Mouse (Mus musculus) gastrocnemius, adult 18-20 months (tissue): ENCODE measurements around the gene Gm867. TPM values are rescaled to one million over a fixed set of nuclear protein-coding genes. Genes with fewer than 3 reads are reported as not detected.

Source experiments
- DNase-seq: peaks from one replicate; pipeline ENCODE4 v3.0.0; 2021; ENCODE audit warnings: low spot score
- total RNA-seq, 2 experiments: library from RNA; stranded (reverse); gene quantifications; 2 replicates each; pipeline ENCODE4 v1.2.3; 2021

The Gm867 gene
- total RNA-seq, 2 experiments from 2014 or later = not detected

- peak; percentile 85 for DNase-seq
Observed at GRCm38 (mm10) chr10:75897373-75897772, 43.1 kb downstream of the Gm867 start.

- no peak for DNase-seq
Observed at GRCm38 (mm10) chr10:75896208-75896607, 44.3 kb downstream of the Gm867 start.

- DNase-seq = no peak
Observed at GRCm38 (mm10) chr10:75895730-75896129, 44.7 kb downstream of the Gm867 start.

GRCm38 (mm10) chr10:75894601-75895000 is 45.9 kb downstream of the Gm867 start:
- DNase-seq = no peak

- peak; percentile 86 for DNase-seq
Observed at GRCm38 (mm10) chr10:75893089-75893750, 47.3 kb downstream of the Gm867 start, which contains the start of gene Derl3. Derl3 (plus strand) TSS chr10:75893413.

- DNase-seq = no peak
Observed at GRCm38 (mm10) chr10:75889406-75890153, 50.9 kb downstream of the Gm867 start.

Other genes starting within 250 kb of the Gm867 start
- 1 to 10 TPM; 7.7 to 8.0 TPM for gene Cabin1, start 176.3 kb downstream of the Gm867 start, total RNA-seq
- 10 to 100 TPM; 30.6 to 38.3 TPM for gene Ddt, start 167.3 kb downstream of the Gm867 start, total RNA-seq
- not detected for gene Gm20441, start 159.7 kb downstream of the Gm867 start, total RNA-seq
- gene Gstt3, start 159.3 kb downstream of the Gm867 start, total RNA-seq = 1 to 10 TPM; 1.8 to 2.5 TPM
- gene Gstt1, start 142.1 kb downstream of the Gm867 start, total RNA-seq = 1 to 10 TPM; 6.0 to 8.0 TPM
- not detected for gene Gstt4, start 118.1 kb downstream of the Gm867 start, total RNA-seq
- gene Gstt2, start 103.2 kb downstream of the Gm867 start, total RNA-seq = 1 to 10 TPM; 2.6 to 3.4 TPM
- gene Mif, start 80.4 kb downstream of the Gm867 start, total RNA-seq = 100 to 1,000 TPM; 150 to 158 TPM
- under 1 TPM in 1 of 2 experiments, not detected in 1; 0.38 TPM for gene Derl3, start 47.3 kb downstream of the Gm867 start, total RNA-seq
- 10 to 100 TPM; 14.2 to 16.6 TPM for gene Smarcb1, start 19.1 kb downstream of the Gm867 start, total RNA-seq
- 1,000 to 10,000 TPM; 1,419 to 1,763 TPM for gene Chchd10, start 7.5 kb downstream of the Gm867 start, total RNA-seq
- gene Mmp11, start 4.2 kb downstream of the Gm867 start, total RNA-seq = 1 to 10 TPM; 1.8 to 2.6 TPM
- gene Vpreb3, start 2.4 kb upstream of the Gm867 start, total RNA-seq = not detected
- not detected for gene Gm5134, start 13.8 kb upstream of the Gm867 start, total RNA-seq
- 1 to 10 TPM; 8.0 to 10.0 TPM for gene Zfp280b, start 92.0 kb upstream of the Gm867 start, total RNA-seq
- not detected for gene Slc5a4b, start 170.3 kb upstream of the Gm867 start, total RNA-seq
- gene Slc5a4a, start 206.8 kb upstream of the Gm867 start, total RNA-seq = not detected